Mouse (Mus musculus): ENCODE measurements around the gene Kat2a. TPM values are rescaled to one million over a fixed set of nuclear protein-coding genes. Genes with fewer than 3 reads are reported as not detected.

Gene Kat2a
- polyA plus RNA-seq, 1 experiment from 2014 or later, result 20.9 TPM

GRCm38 (mm10) chr11:100692164-100692616 is 20.1 kb downstream of the Kat2a start, which contains the start of gene Zfp385c:
Gene Zfp385c, minus strand, starts transcription at chr11:100692455.
- no peak within 1 kb of the TSS for H3K27ac ChIP-seq
- H3K4me2 ChIP-seq, result peak within 1 kb of the TSS; percentile 62
- peaks cover 15% of the 10 kb centered on the region for H3K4me1 ChIP-seq (replicated peaks)
- H3K9ac ChIP-seq, result peak within 1 kb of the TSS; percentile 17; the same call in 1 of the 2 replicates
- 0 out of 2 replicates have a peak, but pooled peaks have one; percentile 31 for ATAC-seq (ENCODE audit: low read depth)
- no peaks in the 10 kb centered on the region for H3K9me3 ChIP-seq (replicated peaks)
- peaks cover 39% of the 10 kb centered on the region for H3K27me3 ChIP-seq
- DNase-seq, result no peak
- H3K4me3 ChIP-seq (replicated peaks), result peak within 1 kb of the TSS; percentile 35
- 1% methylated on average over 23 of the region's 23 CpGs for WGBS (ENCODE audit: insufficient replicate concordance)
- no peaks in the 10 kb centered on the region for H3K36me3 ChIP-seq

- no peak overlapping the region for H3K27ac ChIP-seq
- H3K4me3 ChIP-seq (replicated peaks), result no peak overlapping the region
These were observed 21.9 kb downstream of the Kat2a start for GRCm38 (mm10) chr11:100690389-100690788.

GRCm38 (mm10) chr11:100688443-100688842 is 23.8 kb downstream of the Kat2a start:
- ATAC-seq (ENCODE audit: low read depth) (no peak), DNase-seq (no peak)
- Histone ChIP-seq H3K4me1 (replicated peaks) (peaks cover 15% of the 10 kb centered on the region), H3K27ac (no peak overlapping the region), H3K4me2 (no peak overlapping the region), H3K9me3 (replicated peaks) (no peaks in the 10 kb centered on the region), H3K4me3 (replicated peaks) (no peak overlapping the region), H3K9ac (no peak overlapping the region), H3K27me3 (peaks cover 37% of the 10 kb centered on the region), H3K36me3 (no peaks in the 10 kb centered on the region)
- WGBS (ENCODE audit: insufficient replicate concordance), result 63% methylated on average over 4 of the region's 4 CpGs

More at GRCm38 (mm10) chr11:100690389-100690788, 21.9 kb downstream of the Kat2a start:
- H3K27me3 ChIP-seq, result peaks cover 39% of the 10 kb centered on the region
- no peak for DNase-seq
- 72% methylated on average over 7 of the region's 7 CpGs for whole genome bisulfite sequencing (ENCODE audit: insufficient replicate concordance)
- H3K36me3 ChIP-seq, result no peaks in the 10 kb centered on the region
- H3K4me1 ChIP-seq (replicated peaks), result peaks cover 15% of the 10 kb centered on the region
- no peak overlapping the region for H3K9ac ChIP-seq
- no peak overlapping the region for H3K4me2 ChIP-seq
- no peak for ATAC-seq (ENCODE audit: low read depth)
- no peaks in the 10 kb centered on the region for H3K9me3 ChIP-seq (replicated peaks)

- Histone ChIP-seq H3K27me3 (peaks cover 26% of the 10 kb centered on the region), H3K4me1 (replicated peaks) (peaks cover 8% of the 10 kb centered on the region), H3K9ac (no peak overlapping the region), H3K36me3 (no peaks in the 10 kb centered on the region), H3K27ac (no peak overlapping the region), H3K4me3 (replicated peaks) (no peak overlapping the region), H3K4me2 (no peak overlapping the region), H3K9me3 (replicated peaks) (no peaks in the 10 kb centered on the region)
- DNase-seq (no peak), ATAC-seq (ENCODE audit: low read depth) (no peak)
- WGBS (ENCODE audit: insufficient replicate concordance), result 70% methylated on average over 7 of the region's 7 CpGs
These were observed 25.0 kb downstream of the Kat2a start for GRCm38 (mm10) chr11:100687265-100687664.

GRCm38 (mm10) chr11:100685371-100685770 is 26.9 kb downstream of the Kat2a start:
- ATAC-seq (ENCODE audit: low read depth), result no peak
- WGBS (ENCODE audit: insufficient replicate concordance), result 63% methylated on average over 3 of the region's 3 CpGs
- Histone ChIP-seq H3K36me3 (no peaks in the 10 kb centered on the region), H3K27me3 (peaks cover 7% of the 10 kb centered on the region), H3K27ac (no peak overlapping the region), H3K9ac (no peak overlapping the region), H3K9me3 (replicated peaks) (no peaks in the 10 kb centered on the region), H3K4me2 (no peak overlapping the region), H3K4me1 (replicated peaks) (no peaks in the 10 kb centered on the region), H3K4me3 (replicated peaks) (no peak overlapping the region)
- no peak for DNase-seq

GRCm38 (mm10) chr11:100684084-100684483 is 28.2 kb downstream of the Kat2a start:
- H3K4me1 ChIP-seq (replicated peaks), result no peaks in the 10 kb centered on the region
- ATAC-seq (ENCODE audit: low read depth) (no peak), DNase-seq (no peak)
- no peak overlapping the region for H3K9ac ChIP-seq
- no peaks in the 10 kb centered on the region for H3K9me3 ChIP-seq (replicated peaks)
- H3K4me3 ChIP-seq (replicated peaks), result no peak overlapping the region
- H3K36me3 ChIP-seq, result no peaks in the 10 kb centered on the region
- H3K27ac ChIP-seq, result no peak overlapping the region
- 62% methylated on average over 2 of the region's 2 CpGs for WGBS (ENCODE audit: insufficient replicate concordance)
- no peak overlapping the region for H3K4me2 ChIP-seq
- H3K27me3 ChIP-seq, result no peaks in the 10 kb centered on the region; the same call in none of the 2 replicates

- Histone ChIP-seq H3K9me3 (replicated peaks) (no peaks in the 10 kb centered on the region), H3K27me3 (peaks cover 9% of the 10 kb centered on the region), H3K4me3 (replicated peaks) (no peak overlapping the region), H3K9ac (no peak overlapping the region), H3K4me1 (replicated peaks) (no peaks in the 10 kb centered on the region), H3K4me2 (no peak overlapping the region), H3K36me3 (no peaks in the 10 kb centered on the region), H3K27ac (no peak overlapping the region)
- 61% methylated on average over 5 of the region's 5 CpGs for WGBS (ENCODE audit: insufficient replicate concordance)
- no peak for DNase-seq
- no peak for ATAC-seq (ENCODE audit: low read depth)
These were observed 29.7 kb downstream of the Kat2a start for GRCm38 (mm10) chr11:100682526-100682925.

- Histone ChIP-seq H3K4me1 (replicated peaks) (no peaks in the 10 kb centered on the region), H3K9me3 (replicated peaks) (no peaks in the 10 kb centered on the region), H3K36me3 (no peaks in the 10 kb centered on the region), H3K4me2 (no peak overlapping the region), H3K4me3 (replicated peaks) (no peak overlapping the region), H3K9ac (no peak overlapping the region), H3K27me3 (peaks cover 14% of the 10 kb centered on the region), H3K27ac (no peak overlapping the region)
- 70% methylated on average over 5 of the region's 5 CpGs for WGBS (ENCODE audit: insufficient replicate concordance)
- no peak for ATAC-seq (ENCODE audit: low read depth)
- no peak for DNase-seq
These were observed 30.4 kb downstream of the Kat2a start for GRCm38 (mm10) chr11:100681826-100682225.

GRCm38 (mm10) chr11:100677810-100678209 is 34.5 kb downstream of the Kat2a start:
- Histone ChIP-seq H3K4me1 (replicated peaks) (no peaks in the 10 kb centered on the region), H3K4me3 (replicated peaks) (no peak overlapping the region), H3K9ac (no peak overlapping the region), H3K27ac (no peak overlapping the region), H3K4me2 (no peak overlapping the region), H3K36me3 (no peaks in the 10 kb centered on the region), H3K27me3 (peaks cover 40% of the 10 kb centered on the region), H3K9me3 (replicated peaks) (no peaks in the 10 kb centered on the region)
- 46% methylated on average over 7 of the region's 7 CpGs for WGBS (ENCODE audit: insufficient replicate concordance)
- ATAC-seq (ENCODE audit: low read depth) (no peak), DNase-seq (no peak)

GRCm38 (mm10) chr11:100673169-100673568 is 39.1 kb downstream of the Kat2a start:
- 9% methylated on average over 23 of the region's 23 CpGs for WGBS (ENCODE audit: insufficient replicate concordance)
- Histone ChIP-seq H3K9me3 (replicated peaks) (no peaks in the 10 kb centered on the region), H3K4me2 (0 out of 2 replicates have a peak overlapping the region, but pooled peaks have one; percentile 6), H3K36me3 (no peaks in the 10 kb centered on the region), H3K9ac (no peak overlapping the region), H3K4me3 (replicated peaks) (no peak overlapping the region), H3K4me1 (replicated peaks) (no peaks in the 10 kb centered on the region), H3K27ac (no peak overlapping the region), H3K27me3 (peaks cover 51% of the 10 kb centered on the region)
- DNase-seq (no peak), ATAC-seq (ENCODE audit: low read depth) (no peak)

GRCm38 (mm10) chr11:100671956-100672355 is 40.3 kb downstream of the Kat2a start:
- no peaks in the 10 kb centered on the region for H3K4me1 ChIP-seq (replicated peaks)
- WGBS (ENCODE audit: insufficient replicate concordance), result 27% methylated on average over 2 of the region's 2 CpGs
- no peak for DNase-seq
- ATAC-seq (ENCODE audit: low read depth), result no peak
- peaks cover 44% of the 10 kb centered on the region for H3K27me3 ChIP-seq
- no peak overlapping the region for H3K27ac ChIP-seq
- H3K9me3 ChIP-seq (replicated peaks), result no peaks in the 10 kb centered on the region
- H3K36me3 ChIP-seq, result no peaks in the 10 kb centered on the region
- no peak overlapping the region for H3K4me2 ChIP-seq
- H3K4me3 ChIP-seq (replicated peaks), result no peak overlapping the region
- H3K9ac ChIP-seq, result no peak overlapping the region

GRCm38 (mm10) chr11:100671049-100671448 is 41.2 kb downstream of the Kat2a start:
- Histone ChIP-seq H3K9ac (no peak overlapping the region), H3K27me3 (peaks cover 44% of the 10 kb centered on the region), H3K27ac (no peak overlapping the region), H3K36me3 (no peaks in the 10 kb centered on the region), H3K4me2 (no peak overlapping the region), H3K4me1 (replicated peaks) (no peaks in the 10 kb centered on the region), H3K4me3 (replicated peaks) (no peak overlapping the region), H3K9me3 (replicated peaks) (no peaks in the 10 kb centered on the region)
- DNase-seq (no peak), ATAC-seq (ENCODE audit: low read depth) (no peak)
- 38% methylated on average over 1 of the region's 1 CpGs for WGBS (ENCODE audit: insufficient replicate concordance)

Measured in liver, embryonic 13.5 days (tissue).